Mouse (Mus musculus): ENCODE measurements around the gene Tmem9b. TPM values are rescaled to one million over a fixed set of nuclear protein-coding genes. Genes with fewer than 3 reads are reported as not detected.

Tmem9b gene
- total and polyA plus RNA-seq, 3 experiments, result 25.6 to 40.3 (median 26.6) TPM

GRCm38 (mm10) chr7:109731626-109732025, 21.0 kb downstream of the Tmem9b start, which contains the start of gene Ascl3:
Gene Ascl3 (minus strand): TSS chr7:109731726.
- dilution Hi-C loops (cut with MboI; ENCODE audit: extremely low pct_ligation_motif_present, extremely low pct_unique_long_range_greater_than_20kb, low sequenced_read_pairs), result no loop called here
- H3K27me3 ChIP-seq (replicated peaks), result no peaks in the 10 kb centered on the region
- H3K4me2 ChIP-seq (ENCODE audit: insufficient read depth, low read depth, poor library complexity, severe bottlenecking), result peak within 1 kb of the TSS; percentile 44; the same call in 1 of the 2 replicates
- no peaks in the 10 kb centered on the region for H3K79me2 ChIP-seq (replicated peaks; ENCODE audit: control insufficient read depth, extremely low read depth, insufficient read depth, poor library complexity, severe bottlenecking)
- DNase-seq (ENCODE audit: extremely low read depth), result no peak
- H3K9ac ChIP-seq (ENCODE audit: insufficient read depth, low read depth), result peak within 1 kb of the TSS; percentile 56; the same call in 1 of the 2 replicates
- H3K4me1 ChIP-seq (ENCODE audit: control insufficient read depth in 1 of 2, insufficient read depth in 2 of 2), result peaks cover 3 to 19% of the 10 kb centered on the region in 2 experiments; a peak in 3 of 4 replicates
- peaks cover 11 to 21% of the 10 kb centered on the region in 2 experiments for H3K36me3 ChIP-seq (replicated peaks in 1 of 2; ENCODE audit: control insufficient read depth in 1 of 2, insufficient read depth in 1 of 2, low read length in 1 of 2)
- TF ChIP-seq ELF1 (IDR thresholded peaks at IDR 0.05; ENCODE audit: low read depth, low read length) (no peak), HCFC1 (IDR thresholded peaks at IDR 0.05; ENCODE audit: low read depth, low read length) (no peak), CHD1 (IDR thresholded peaks at IDR 0.05; ENCODE audit: low read depth, low read length) (no peak), MEF2A (IDR thresholded peaks at IDR 0.05; ENCODE audit: borderline replicate concordance, low read depth, low read length) (no peak)
- peak within 1 kb of the TSS in 2 of 3 experiments; percentile 13 to 16 for H3K4me3 ChIP-seq (replicated peaks in 1 of 3; ENCODE audit: low read depth in 2 of 3, low read length in 2 of 3, poor library complexity in 1 of 3)
- no peaks in the 10 kb centered on the region for H3K9me3 ChIP-seq (replicated peaks; ENCODE audit: low read length)
- no peak within 1 kb of the TSS for H3K27ac ChIP-seq (ENCODE audit: insufficient read depth, low read depth)
- in situ Hi-C loops (cut with MboI; ENCODE audit: low pct_ligation_motif_present, low pct_unique_long_range_greater_than_20kb, low sequenced_read_pairs), result no loop called here

GRCm38 (mm10) chr7:109723697-109724096, 29.0 kb downstream of the Tmem9b start, which contains the start of gene BC051019:
Gene BC051019 (minus strand): TSS chr7:109723850.
- Histone ChIP-seq H3K9ac (ENCODE audit: insufficient read depth, low read depth) (no peak within 1 kb of the TSS), H3K79me2 (replicated peaks; ENCODE audit: control insufficient read depth, extremely low read depth, insufficient read depth, poor library complexity, severe bottlenecking) (no peaks in the 10 kb centered on the region), H3K4me3 (replicated peaks in 1 of 3; ENCODE audit: low read depth in 2 of 3, low read length in 2 of 3, poor library complexity in 1 of 3) (no peak within 1 kb of the TSS), H3K27ac (ENCODE audit: insufficient read depth, low read depth) (no peak within 1 kb of the TSS), H3K36me3 (replicated peaks in 1 of 2; ENCODE audit: control insufficient read depth in 1 of 2, insufficient read depth in 1 of 2, low read length in 1 of 2) (peaks cover 0 to 6% of the 10 kb centered on the region in 2 experiments), H3K4me1 (ENCODE audit: control insufficient read depth in 1 of 2, insufficient read depth in 2 of 2) (peaks cover 4 to 15% of the 10 kb centered on the region in 2 experiments), H3K27me3 (replicated peaks) (no peaks in the 10 kb centered on the region), H3K9me3 (replicated peaks; ENCODE audit: low read length) (peaks cover 3% of the 10 kb centered on the region), H3K4me2 (ENCODE audit: insufficient read depth, low read depth, poor library complexity, severe bottlenecking) (no peak within 1 kb of the TSS)
- no peak for DNase-seq (ENCODE audit: extremely low read depth)
- dilution Hi-C loops (cut with MboI; ENCODE audit: extremely low pct_ligation_motif_present, extremely low pct_unique_long_range_greater_than_20kb, low sequenced_read_pairs) (no loop called here), in situ Hi-C loops (cut with MboI; ENCODE audit: low pct_ligation_motif_present, low pct_unique_long_range_greater_than_20kb, low sequenced_read_pairs) (no loop called here)
- no peak for TF ChIP-seq GABPA (IDR thresholded peaks at IDR 0.05; ENCODE audit: insufficient replicate concordance, low read depth, low read length)
- no peak for TF ChIP-seq JUN (IDR thresholded peaks at IDR 0.05; ENCODE audit: insufficient read depth, low read depth, low read length)
- TF ChIP-seq E2F4 (IDR thresholded peaks at IDR 0.05; ENCODE audit: insufficient replicate concordance, low read depth, low read length), result no peak
- TF ChIP-seq EP300 (IDR thresholded peaks at IDR 0.05; ENCODE audit: low read length), result no peak
- TF ChIP-seq RAD21 (IDR thresholded peaks at IDR 0.05; ENCODE audit: low read depth, low read length), result no peak
- no peak for TF ChIP-seq JUND (conservative IDR thresholded peaks at IDR 0.05; ENCODE audit: low read depth, low read length)
- no peak for TF ChIP-seq CHD2 (IDR thresholded peaks at IDR 0.05; ENCODE audit: low read length)
- no peak for TF ChIP-seq MAX (IDR thresholded peaks at IDR 0.05; ENCODE audit: low read length)
- no peak for TF ChIP-seq POLR2AphosphoS2 (IDR thresholded peaks at IDR 0.05; ENCODE audit: low read depth, low read length)
- TF ChIP-seq TBP (conservative IDR thresholded peaks at IDR 0.05; ENCODE audit: low read depth, low read length), result no peak
- TF ChIP-seq PAX5 (IDR thresholded peaks at IDR 0.05; ENCODE audit: low read length), result no peak
